Mouse (Mus musculus) cortical plate, adult 2 months (tissue): Measurements from ENCODE around the gene Cmip.

Experiments
- CTCF ChIP-seq: fragments of 200-500 bp; IDR thresholded peaks from 2 replicates; pipeline ENCODE4 v1.5.1; 2011; ENCODE audit warnings: mild to moderate bottlenecking, control low read depth, low read length; ENCODE audit not compliant: insufficient read depth; ENCODE audit errors: extremely low read depth
- POLR2A ChIP-seq: fragments of 200-500 bp; IDR thresholded peaks from 2 replicates; pipeline ENCODE4 v1.6.1; 2011; ENCODE audit warnings: mild to moderate bottlenecking, low read length, control low read depth; ENCODE audit not compliant: insufficient read depth; ENCODE audit errors: extremely low read depth

GRCm38 (mm10) chr8:117376997-117377396 is 120.1 kb downstream of the Cmip start:
- TF ChIP-seq CTCF (no peak), POLR2A (no peak)
